Mouse (Mus musculus) limb, embryonic 14.5 days (tissue): ENCODE results near the gene 5830411N06Rik. TPM values are rescaled to one million over a fixed set of nuclear protein-coding genes. Genes with fewer than 3 reads are reported as not detected.

Experiments used
- ATAC-seq: fragments of 200-750 bp; cut with Nextera tagmentation; 2 replicates; pipeline ENCODE4 v1.8.0; 2017; ENCODE audit warnings: low read depth, moderate number of reproducible peaks, moderate TSS enrichment; ENCODE audit not compliant: low FRiP score
- DNase-seq: peaks from one replicate; pipeline ENCODE4 v3.0.0-alpha.2; 2015; ENCODE audit warnings: low spot score
- H3K27ac ChIP-seq: fragments of 300-500 bp; sonication (generic); replicated peaks from 2 replicates; pipeline ENCODE4 v1.5.1; 2014; ENCODE audit warnings: low read depth, mild to moderate bottlenecking, low read length, moderate library complexity, mixed read lengths
- H3K27me3 ChIP-seq: fragments of 300-500 bp; sonication (generic); 2 replicates; pipeline ENCODE4 v1.6.1; 2014; ENCODE audit warnings: low read length, mixed read lengths; ENCODE audit not compliant: control insufficient read depth, insufficient read depth
- H3K36me3 ChIP-seq: fragments of 300-500 bp; sonication (generic); 2 replicates; pipeline ENCODE4 v1.6.1; 2014; ENCODE audit warnings: mild to moderate bottlenecking, low read length, moderate library complexity, mixed read lengths; ENCODE audit not compliant: control insufficient read depth, insufficient read depth
- H3K4me1 ChIP-seq: fragments of 300-500 bp; sonication (generic); 2 replicates; pipeline ENCODE4 v1.6.1; 2014; ENCODE audit warnings: antibody characterized with exemption, low read length, mixed read lengths; ENCODE audit not compliant: control insufficient read depth, insufficient read depth
- H3K4me2 ChIP-seq: fragments of 300-500 bp; sonication (generic); replicated peaks from 2 replicates; pipeline ENCODE4 v1.6.1; 2014; ENCODE audit warnings: low read depth, mild to moderate bottlenecking, low read length, moderate library complexity; ENCODE audit not compliant: severe bottlenecking
- H3K4me3 ChIP-seq: fragments of 300-500 bp; sonication (generic); replicated peaks from 2 replicates; pipeline ENCODE4 v1.5.1; 2014; ENCODE audit warnings: low read length
- H3K9ac ChIP-seq: fragments of 300-500 bp; sonication (generic); 2 replicates; pipeline ENCODE4 v1.6.1; 2014; ENCODE audit warnings: mild to moderate bottlenecking, low read depth, low read length, moderate library complexity; ENCODE audit not compliant: severe bottlenecking
- H3K9me3 ChIP-seq: fragments of 300-500 bp; sonication (generic); 2 replicates; pipeline ENCODE4 v1.6.1; 2016; ENCODE audit warnings: low read length; ENCODE audit not compliant: control insufficient read depth
- POLR2A ChIP-seq: fragments of 200-500 bp; IDR thresholded peaks from 2 replicates; pipeline ENCODE4 v1.8.0; 2012; ENCODE audit warnings: inconsistent platforms, mild to moderate bottlenecking, moderate library complexity, borderline replicate concordance; ENCODE audit not compliant: insufficient read depth, insufficient read length; ENCODE audit errors: extremely low read depth
- WGBS: fragments of 180-500 bp; shearing (Covaris S2); extraction: QIAGEN DNeasy Blood & Tissue Kit; methylation state at CpG from one replicate; pipeline ENCODE4 v1.1.7; 2014; 5-methylcytosine and 5-hydroxymethylcytosine counted together
- polyA plus RNA-seq, 2 experiments: library from polyadenylated mRNA; depleted of rRNA in 1 of 2; stranded (reverse) in 1 of 2; unstranded in 1 of 2; fragments of >200 nt; fragmentation: Nextera tagmentation in 1 of 2; extraction: Ambion mirVana in 1 of 2; gene quantifications; 2 replicates each; pipeline versions ENCODE4 v1.2.1 to v1.2.3; 2012 to 2014

Gene 5830411N06Rik
- polyA plus RNA-seq, 2 experiments: 0.03 TPM; not detected in 1

GRCm38 (mm10) chr7:140231026-140231425 is 16.1 kb upstream of the 5830411N06Rik start:
- Histone ChIP-seq H3K4me1 (no peaks in the 10 kb centered on the region), H3K36me3 (no peaks in the 10 kb centered on the region), H3K4me2 (no peak overlapping the region), H3K9ac (no peak overlapping the region), H3K27ac (no peak overlapping the region), H3K27me3 (no peaks in the 10 kb centered on the region), H3K4me3 (no peak overlapping the region), H3K9me3 (no peaks in the 10 kb centered on the region)
- 75% methylated on average over 2 of the region's 2 CpGs for WGBS
- no peak for DNase-seq
- no peak for TF ChIP-seq POLR2A
- no peak for ATAC-seq

DNA sequence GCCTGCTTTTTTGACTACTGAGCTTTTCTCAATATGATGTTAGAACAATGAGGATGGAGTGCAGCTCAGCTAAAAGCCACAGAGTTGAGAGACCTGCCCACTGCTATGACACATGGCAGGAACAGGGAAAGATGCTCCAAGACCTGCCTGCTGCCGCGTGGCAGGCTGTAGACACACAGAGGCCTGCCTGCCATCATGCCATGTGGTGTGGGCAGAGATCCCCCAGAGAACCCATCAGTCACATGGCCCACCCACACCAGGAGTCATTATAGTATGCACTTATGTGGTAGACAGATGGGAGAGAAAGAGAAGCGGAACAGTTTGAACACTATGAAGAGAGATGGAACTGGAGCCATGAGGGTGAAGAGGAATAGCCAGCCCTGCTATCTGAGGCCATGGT is 13.4 kb upstream of the 5830411N06Rik start:
- no peak overlapping the region for H3K4me3 ChIP-seq
- WGBS: 93% methylated on average over 3 of the region's 3 CpGs
- no peaks in the 10 kb centered on the region for H3K36me3 ChIP-seq
- H3K4me2 ChIP-seq: no peak overlapping the region
- H3K9ac ChIP-seq: no peak overlapping the region
- H3K27ac ChIP-seq: no peak overlapping the region
- no peaks in the 10 kb centered on the region for H3K4me1 ChIP-seq
- no peak for ATAC-seq
- no peak for DNase-seq
- TF ChIP-seq POLR2A: no peak
- H3K27me3 ChIP-seq: no peaks in the 10 kb centered on the region
- no peaks in the 10 kb centered on the region for H3K9me3 ChIP-seq

DNA sequence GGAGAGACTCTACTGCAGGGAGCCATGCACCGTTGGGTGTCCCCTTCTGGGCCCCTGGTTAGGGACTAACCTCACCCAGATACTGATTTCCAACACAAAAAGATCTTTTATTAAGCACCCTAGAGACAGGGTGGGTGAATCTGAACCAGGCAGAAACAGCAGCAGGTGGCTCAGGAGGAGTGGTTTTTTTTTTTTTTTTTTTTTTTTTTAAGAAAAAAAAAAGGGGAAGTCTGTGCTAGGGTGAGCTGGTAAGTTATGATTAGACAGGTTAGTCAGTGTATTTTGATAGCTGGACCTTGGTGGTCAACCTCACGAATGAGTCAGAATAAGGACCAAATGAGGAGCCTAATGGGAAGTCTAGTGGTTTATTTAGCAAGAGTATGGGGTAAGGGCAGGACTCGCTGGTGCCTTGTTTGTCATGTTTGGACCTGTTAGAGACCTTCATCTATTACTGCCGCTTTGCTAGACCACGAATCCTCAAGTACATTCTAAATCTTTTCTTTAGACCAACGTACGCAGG is 6.8 kb downstream of the 5830411N06Rik start:
- DNase-seq: no peak
- no peak overlapping the region for H3K4me3 ChIP-seq
- H3K4me1 ChIP-seq: no peaks in the 10 kb centered on the region
- H3K27ac ChIP-seq: no peak overlapping the region
- no peaks in the 10 kb centered on the region for H3K36me3 ChIP-seq
- H3K27me3 ChIP-seq: no peaks in the 10 kb centered on the region
- no peak for ATAC-seq
- H3K4me2 ChIP-seq: no peak overlapping the region
- no peak overlapping the region for H3K9ac ChIP-seq
- 82% methylated on average over 7 of the region's 7 CpGs for WGBS
- no peak for TF ChIP-seq POLR2A
- H3K9me3 ChIP-seq: no peaks in the 10 kb centered on the region

GRCm38 (mm10) chr7:140295746-140296145 is 48.7 kb downstream of the 5830411N06Rik start:
- H3K4me1 ChIP-seq: no peaks in the 10 kb centered on the region
- TF ChIP-seq POLR2A: no peak
- no peaks in the 10 kb centered on the region for H3K36me3 ChIP-seq
- H3K9me3 ChIP-seq: no peaks in the 10 kb centered on the region
- no peak overlapping the region for H3K4me3 ChIP-seq
- no peaks in the 10 kb centered on the region for H3K27me3 ChIP-seq
- no peak overlapping the region for H3K27ac ChIP-seq
- H3K4me2 ChIP-seq: no peak overlapping the region
- ATAC-seq (no peak), DNase-seq (no peak)
- WGBS: 89% methylated on average over 9 of the region's 9 CpGs
- no peak overlapping the region for H3K9ac ChIP-seq

GRCm38 (mm10) chr7:140296876-140297275 is 49.8 kb downstream of the 5830411N06Rik start:
- DNase-seq (no peak), ATAC-seq (no peak)
- Histone ChIP-seq H3K4me3 (no peak overlapping the region), H3K9ac (no peak overlapping the region), H3K36me3 (no peaks in the 10 kb centered on the region), H3K4me1 (no peaks in the 10 kb centered on the region), H3K4me2 (no peak overlapping the region), H3K27ac (no peak overlapping the region), H3K9me3 (no peaks in the 10 kb centered on the region), H3K27me3 (no peaks in the 10 kb centered on the region)
- no peak for TF ChIP-seq POLR2A
- 70% methylated on average over 6 of the region's 6 CpGs for WGBS

DNA sequence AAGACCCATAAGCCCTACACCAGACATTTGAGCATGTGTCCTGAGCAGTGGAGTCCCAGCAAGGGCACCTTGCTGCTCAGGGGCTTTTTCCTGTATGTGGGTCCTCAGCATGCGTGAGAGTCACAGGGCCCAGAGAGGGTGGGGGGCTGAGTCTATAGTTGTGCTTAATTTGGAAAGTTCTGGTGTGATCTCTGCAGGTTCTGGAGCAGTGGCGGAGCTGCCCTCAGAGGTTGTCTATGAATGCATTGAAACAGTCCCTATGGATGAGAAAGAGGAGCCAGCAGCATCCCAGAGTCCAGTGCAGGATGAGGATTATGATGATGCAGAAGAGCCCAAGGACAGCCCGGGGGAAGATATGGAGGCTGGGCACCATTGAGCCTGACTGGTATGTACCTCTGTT is 52.3 kb downstream of the 5830411N06Rik start:
- Histone ChIP-seq H3K4me1 (no peaks in the 10 kb centered on the region), H3K4me3 (no peak overlapping the region), H3K27ac (no peak overlapping the region), H3K36me3 (no peaks in the 10 kb centered on the region), H3K9ac (no peak overlapping the region), H3K9me3 (no peaks in the 10 kb centered on the region), H3K27me3 (no peaks in the 10 kb centered on the region), H3K4me2 (no peak overlapping the region)
- DNase-seq (no peak), ATAC-seq (no peak)
- TF ChIP-seq POLR2A: no peak
- 92% methylated on average over 3 of the region's 3 CpGs for WGBS
